Mouse (Mus musculus) kidney, adult 10 weeks (tissue): Measurements from ENCODE around the gene Clps. TPM values are rescaled to one million over a fixed set of nuclear protein-coding genes. Genes with fewer than 3 reads are reported as not detected.

Experiments used
- polyA plus RNA-seq: library from polyadenylated mRNA; stranded (reverse); fragments of 350-450 nt; fragmentation: Illumina TruSeq; extraction: RNeasy Lipid Tissue Mini Kit (QIAGEN cat#74804); gene quantifications from one replicate; pipeline ENCODE4 v1.2.3, GENCODE M21; 2014; ENCODE audit warnings: low read depth, low replicate concordance

Clps gene
- polyA plus RNA-seq, result not detected

GRCm38 (mm10) chr17:28560598-28560997 is at the start of gene Clps:
Gene Clps (minus strand): TSS chr17:28560766.

GRCm38 (mm10) chr17:28575244-28576125 is 14.9 kb upstream of the Clps start, which contains the start of gene Lhfpl5:
Gene Lhfpl5 (plus strand): TSS chr17:28575641.

DNA sequence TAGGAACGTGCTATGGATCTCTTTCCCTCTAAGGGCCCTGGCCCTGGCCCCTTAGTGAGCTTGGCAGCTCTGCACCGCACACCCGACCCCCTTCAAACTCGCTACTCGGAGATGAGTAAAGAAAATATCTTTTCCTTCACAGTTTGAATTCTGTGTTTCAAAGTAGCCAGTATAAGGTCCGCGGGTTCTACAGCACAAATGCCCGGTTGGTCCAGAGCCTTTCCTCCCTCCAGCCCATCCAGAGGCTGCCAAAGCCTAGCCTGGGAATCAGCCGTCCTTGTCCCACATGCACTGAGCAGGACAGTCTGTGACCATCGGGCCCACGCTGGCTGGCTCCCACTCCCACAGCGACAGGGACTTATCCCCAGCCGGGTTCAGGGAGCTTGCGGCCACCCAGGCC is 11.5 kb downstream of the Clps start, which contains the start of gene Clpsl2:
Clpsl2 (plus strand) TSS at position 301 of the 400 bp plus-strand sequence.

DNA sequence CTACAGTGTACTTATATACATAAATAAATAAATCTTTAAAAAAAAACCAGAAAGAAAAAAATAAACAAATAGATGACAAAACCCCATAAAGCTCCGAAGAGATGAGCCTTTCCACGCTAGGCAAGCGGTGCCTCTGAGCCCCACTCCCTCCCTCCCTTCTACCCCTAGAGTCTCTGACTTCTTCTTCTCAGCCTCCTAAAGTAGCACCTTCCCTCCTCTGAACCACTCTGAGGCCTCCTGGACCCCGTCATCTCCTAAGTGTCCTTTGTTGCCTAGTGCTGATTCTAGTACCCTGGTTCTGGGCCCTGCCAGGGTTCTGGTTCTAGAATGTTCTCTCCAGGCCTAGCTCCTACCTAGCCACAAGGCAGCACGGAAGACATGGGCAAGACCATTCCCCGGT is 30.1 kb downstream of the Clps start, which contains the start of gene Armc12:
Armc12 (plus strand) TSS at position 301 of the 400 bp plus-strand sequence.

GRCm38 (mm10) chr17:28517441-28517955 is 43.1 kb downstream of the Clps start, which contains the start of gene Fkbp5:
Gene Fkbp5 (minus strand): TSS chr17:28517527.

Other genes starting within 250 kb of the Clps start
- gene Fance, start 247.2 kb downstream of the Clps start, polyA plus RNA-seq, result not detected
- 117 TPM for gene Rpl10a, start 232.3 kb downstream of the Clps start, polyA plus RNA-seq
- 0.49 TPM for gene Tead3, start 209.9 kb downstream of the Clps start, polyA plus RNA-seq
- gene Tulp1, start 195.5 kb downstream of the Clps start, polyA plus RNA-seq, result not detected
- gene Fkbp5, start 43.2 kb downstream of the Clps start, polyA plus RNA-seq, result 45.0 TPM
- 0.44 TPM for gene Armc12, start 30.0 kb downstream of the Clps start, polyA plus RNA-seq
- gene Clpsl2, start 11.4 kb downstream of the Clps start, polyA plus RNA-seq, result not detected
- gene Lhfpl5, start 14.9 kb upstream of the Clps start, polyA plus RNA-seq, result not detected
- 113 TPM for gene Srpk1, start 61.9 kb upstream of the Clps start, polyA plus RNA-seq
- not detected for gene Slc26a8, start 129.5 kb upstream of the Clps start, polyA plus RNA-seq
- gene Mapk14, start 130.6 kb upstream of the Clps start, polyA plus RNA-seq, result 61.5 TPM
- gene AC170998.1, start 165.3 kb upstream of the Clps start, polyA plus RNA-seq, result 1.2 TPM
- gene Mapk13, start 208.5 kb upstream of the Clps start, polyA plus RNA-seq, result 0.49 TPM
- 10.8 TPM for gene Brpf3, start 240.3 kb upstream of the Clps start, polyA plus RNA-seq